Mouse (Mus musculus): ENCODE measurements around the gene Ifi47.

- TF ChIP-seq JUND (conservative IDR thresholded peaks at IDR 0.05; ENCODE audit: low read depth, low read length) (no peak), SMC3 (IDR thresholded peaks at IDR 0.05; ENCODE audit: low read depth, low read length) (no peak), CTCF (conservative IDR thresholded peaks at IDR 0.05 in 1 of 2, IDR thresholded peaks at IDR 0.05 in 1 of 2; ENCODE audit: low read depth in 2 of 2, low read length in 2 of 2) (no peak), POLR2A (IDR thresholded peaks at IDR 0.05; ENCODE audit: low read depth, low read length) (no peak; the same call in 1 of the 2 replicates)
Measured at GRCm38 (mm10) chr11:49086858-49087361, 10.5 kb downstream of the Ifi47 start.

All from CH12.LX (cell line).